Mouse (Mus musculus): ENCODE measurements around the gene Fbxo33.

Fbxo33 gene

DNA sequence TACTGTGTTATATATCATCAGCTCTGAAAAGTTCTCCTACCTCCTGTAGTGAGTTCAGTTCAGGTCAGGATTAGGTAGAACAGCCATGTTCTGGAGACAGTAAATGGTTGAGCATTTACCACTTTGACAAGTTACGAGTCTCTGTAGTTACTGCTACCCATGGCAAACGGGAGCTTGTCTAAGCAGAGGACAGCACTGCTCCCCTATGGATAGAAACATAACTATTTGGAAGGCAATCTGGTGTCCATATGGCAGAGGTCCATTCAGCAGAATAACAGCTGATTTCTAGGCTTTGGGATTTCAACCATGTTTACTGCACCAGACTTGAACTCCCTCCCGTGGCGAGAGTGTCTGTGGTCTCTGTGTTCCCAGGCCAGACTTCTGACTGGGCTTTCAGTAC, 23.6 kb downstream of the Fbxo33 start:
- no peak for DNase-seq

DNA sequence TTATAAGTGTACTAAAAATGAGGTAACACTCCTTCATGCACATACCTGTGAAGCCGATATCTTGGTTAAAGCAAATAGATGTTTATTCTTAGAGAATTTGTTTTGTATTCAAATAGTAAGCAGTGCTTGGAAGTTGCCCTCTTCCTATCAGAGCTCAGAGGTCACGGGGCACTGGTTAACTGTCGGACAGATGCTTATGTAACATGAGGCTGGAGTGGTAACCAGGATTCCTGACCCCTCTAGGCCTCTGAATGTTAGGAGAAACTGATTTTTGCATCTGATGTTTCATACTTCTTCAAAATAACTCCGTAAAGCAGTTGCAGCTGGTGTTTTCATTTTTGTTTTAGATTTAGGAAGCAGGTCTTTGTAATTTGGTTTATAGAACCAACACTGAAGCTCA, 24.5 kb downstream of the Fbxo33 start:
- DNase-seq, result no peak

DNA sequence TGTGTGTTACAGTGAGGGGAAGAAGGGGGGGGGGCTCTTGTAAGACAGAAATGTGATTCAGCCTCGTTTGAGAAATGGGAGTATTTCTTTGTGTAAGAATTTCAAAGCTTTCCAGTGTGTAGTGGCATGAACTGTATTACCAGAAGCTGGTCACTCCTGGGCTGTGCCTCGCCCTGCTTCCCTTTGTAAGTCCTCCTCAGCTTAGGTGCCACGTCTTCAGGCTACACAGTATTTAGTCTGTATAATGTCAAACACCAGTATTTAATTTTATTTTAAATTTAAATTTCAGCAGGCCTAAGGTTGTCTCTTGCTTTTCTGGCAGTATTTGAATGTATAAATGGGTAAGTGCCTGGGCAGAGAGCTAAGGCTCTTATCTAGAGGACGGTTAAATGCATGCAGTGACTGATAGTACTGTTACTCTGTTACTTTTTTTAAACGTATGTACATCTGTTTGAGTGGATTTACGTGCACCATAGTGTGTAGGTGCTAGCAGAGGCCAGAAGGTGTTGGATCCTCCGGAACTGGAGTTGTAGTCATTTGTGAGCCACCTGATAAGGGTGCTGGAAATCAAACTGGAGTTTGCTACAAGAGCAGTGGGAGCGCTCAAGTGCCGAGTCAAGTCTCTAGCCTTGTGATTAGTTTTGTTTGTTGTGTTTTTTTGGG, 25.1 kb downstream of the Fbxo33 start:
- DNase-seq, result no peak

DNA sequence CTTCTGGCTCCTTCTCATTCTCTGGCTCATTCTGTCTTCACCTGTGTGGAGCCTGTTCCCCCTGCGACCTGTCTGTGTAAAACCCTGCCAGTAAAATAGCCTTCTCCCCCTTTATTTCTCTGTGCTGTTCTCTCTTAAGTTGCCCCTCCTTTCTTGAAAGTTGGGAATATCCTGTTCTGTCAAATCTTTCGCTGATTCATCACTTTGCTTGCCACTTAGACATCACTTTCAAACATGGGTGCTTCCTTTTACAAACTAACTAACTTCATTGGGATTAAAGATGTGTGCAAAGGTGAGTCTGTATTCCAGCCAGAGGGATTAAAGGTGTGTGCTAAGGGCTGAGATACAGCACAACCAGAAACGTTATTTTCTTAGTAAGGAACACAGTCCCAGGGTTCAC, 25.9 kb downstream of the Fbxo33 start:
- DNase-seq, result no peak

DNA sequence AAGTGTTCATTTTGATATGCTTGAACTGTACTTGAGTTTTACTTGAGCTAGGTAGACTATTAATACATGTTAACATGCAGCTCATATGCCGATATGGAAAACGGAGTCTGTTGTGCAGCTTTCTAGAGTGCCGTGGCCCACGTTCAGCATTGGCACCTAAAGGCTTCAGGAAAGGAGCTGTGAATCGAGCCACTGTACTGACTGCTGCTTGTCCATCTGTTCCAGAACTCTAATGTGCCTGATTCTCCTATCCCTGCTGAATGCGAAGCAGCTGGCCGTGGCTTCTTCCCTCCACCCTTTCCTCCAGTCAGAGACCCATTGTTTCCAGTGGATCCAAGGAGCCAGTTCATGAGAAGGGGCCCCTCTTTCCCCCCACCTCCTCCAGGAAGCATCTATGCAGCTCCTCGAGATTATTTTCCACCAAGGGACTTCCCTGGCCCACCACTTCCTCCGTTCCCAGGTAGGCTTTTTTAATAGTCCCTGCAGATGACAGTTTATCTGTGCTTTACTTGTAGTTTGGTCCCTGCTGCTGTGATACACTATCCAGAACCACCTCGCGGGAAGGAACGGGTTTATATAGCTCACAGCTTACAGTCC, 31.3 kb downstream of the Fbxo33 start:
- DNase-seq, result no peak

DNA sequence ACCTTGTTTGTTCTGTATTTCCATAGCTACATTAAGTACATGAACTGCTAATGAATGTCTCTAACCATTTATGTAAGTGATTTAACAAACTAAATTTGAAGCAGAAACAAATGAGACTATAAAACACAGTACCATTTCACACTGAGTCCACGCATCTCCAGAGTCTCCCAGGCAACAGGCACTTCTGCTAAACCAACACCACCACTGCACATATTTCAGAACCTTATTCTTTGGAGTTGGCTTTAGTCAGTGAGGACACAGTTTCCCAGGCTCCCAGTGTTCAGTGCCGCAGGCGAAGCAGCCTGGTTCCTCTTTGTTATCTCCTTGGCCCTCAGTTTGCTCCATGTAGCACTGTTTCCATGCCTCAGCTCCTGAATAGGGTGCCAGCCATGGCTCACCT, 41.7 kb downstream of the Fbxo33 start:
- no peak for DNase-seq

DNA sequence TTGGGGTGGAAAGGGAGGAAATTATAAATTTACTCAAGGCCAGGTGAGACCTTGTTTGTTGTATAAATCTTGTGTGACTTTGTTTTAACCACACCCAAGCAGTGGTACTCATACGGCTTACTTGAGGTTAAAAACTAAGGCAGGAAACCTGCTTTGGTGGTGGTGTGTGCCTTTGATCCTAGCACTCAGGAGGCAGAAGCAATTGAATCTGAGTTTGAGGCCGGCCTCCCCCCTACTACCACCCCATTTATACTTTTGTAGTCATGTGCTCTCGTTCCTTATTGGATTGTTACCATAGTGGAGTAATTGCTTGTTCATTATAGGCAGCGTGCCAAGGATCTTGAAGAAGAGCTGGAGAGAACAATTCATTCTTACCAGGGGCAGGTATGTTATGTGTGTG, 49.6 kb downstream of the Fbxo33 start:
- no peak for DNase-seq

DNA sequence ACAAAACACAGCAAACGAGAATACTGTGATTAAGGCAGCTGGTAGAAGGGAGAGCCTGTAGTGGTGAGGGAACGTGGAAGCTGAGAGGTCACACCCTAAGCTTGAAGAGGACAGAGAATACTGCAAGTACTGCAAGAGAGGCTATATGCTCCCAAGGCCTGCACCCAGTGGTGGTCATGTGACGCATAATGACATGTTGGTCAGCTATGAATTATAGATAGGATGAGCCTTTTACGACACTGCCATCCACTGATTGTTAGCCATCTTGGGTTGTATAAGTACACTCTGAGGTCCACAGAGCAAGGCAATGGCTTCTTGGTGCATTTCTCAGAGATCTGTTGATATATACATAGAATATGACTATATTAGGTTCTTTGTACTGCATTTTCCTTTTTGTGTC, 53.0 kb downstream of the Fbxo33 start:
- no peak for DNase-seq

DNA sequence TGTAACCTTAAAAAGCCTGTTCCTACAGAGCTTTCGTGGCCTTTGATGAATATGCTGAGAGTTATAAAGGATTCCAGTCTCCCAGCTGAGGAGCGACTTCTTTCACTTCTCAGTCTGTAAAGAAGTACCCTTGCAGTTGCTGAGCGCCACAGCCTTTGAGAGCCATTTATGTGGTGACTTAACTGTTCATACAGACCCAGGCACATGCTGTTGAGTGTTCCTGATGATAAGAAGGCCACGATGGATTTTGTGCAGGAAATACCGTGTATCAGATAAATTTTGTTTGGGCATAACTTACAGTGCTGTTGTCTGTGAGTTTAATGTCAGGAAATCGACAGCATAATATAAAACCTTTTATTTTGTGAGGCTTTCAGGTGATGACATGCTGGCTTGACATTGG, 55.0 kb downstream of the Fbxo33 start:
- no peak for DNase-seq

DNA sequence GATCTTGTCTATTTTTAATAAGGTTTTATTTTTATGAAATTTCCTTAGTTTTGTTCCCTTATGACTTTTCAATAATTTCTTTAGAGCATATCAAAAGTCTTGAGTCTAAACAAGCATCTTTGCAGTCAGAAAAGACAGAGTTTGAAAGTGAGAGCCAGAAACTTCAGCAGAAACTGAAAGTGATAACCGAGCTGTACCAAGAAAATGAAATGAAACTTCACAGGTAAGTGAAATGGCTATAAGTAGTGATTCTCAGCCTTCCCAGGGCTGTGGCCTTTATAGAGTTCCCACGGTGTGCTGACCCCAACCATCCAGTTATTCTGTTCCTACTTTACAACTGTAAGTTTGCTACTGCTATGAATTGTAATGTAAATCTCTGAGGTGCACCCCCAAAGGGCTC, 56.7 kb downstream of the Fbxo33 start:
- no peak for DNase-seq

DNA sequence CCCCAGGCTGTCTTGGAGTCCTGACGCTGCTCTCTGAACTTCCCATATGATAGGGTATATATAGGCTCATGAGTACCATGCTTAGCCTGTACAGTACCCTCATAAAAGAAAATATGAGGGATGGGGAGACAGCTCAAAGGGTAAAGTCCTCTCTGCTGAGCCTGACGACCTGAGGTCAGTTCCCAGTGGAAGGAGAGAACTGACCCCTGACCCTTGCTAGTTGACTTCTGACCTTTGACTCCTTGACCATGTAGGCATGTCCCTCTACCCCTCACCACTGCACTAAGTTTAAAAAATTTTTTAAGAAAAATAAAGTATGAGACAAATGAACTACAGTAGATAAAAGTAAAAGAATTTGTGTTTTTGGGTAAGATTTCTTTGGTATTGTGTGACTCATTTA, 58.4 kb downstream of the Fbxo33 start:
- no peak for DNase-seq

All from retina, postnatal 1 day (tissue).